Mouse (Mus musculus) hindbrain, embryonic 12.5 days (tissue): ENCODE measurements around the gene Adamts2. TPM values are rescaled to one million over a fixed set of nuclear protein-coding genes. Genes with fewer than 3 reads are reported as not detected.
A peak's percentile ranks its signal among the peaks of the same experiment; 100 is the strongest.

Experiments used
- ATAC-seq: fragments of 200-750 bp; cut with Nextera tagmentation; 2 replicates; pipeline ENCODE4 v1.8.0; 2017; ENCODE audit warnings: moderate TSS enrichment; ENCODE audit not compliant: low FRiP score
- H3K27ac ChIP-seq: fragments of 300-500 bp; sonication (generic); 2 replicates; pipeline ENCODE4 v1.5.1; 2016; ENCODE audit warnings: mild to moderate bottlenecking
- H3K27me3 ChIP-seq: fragments of 300-500 bp; sonication (generic); 2 replicates; pipeline ENCODE4 v1.6.1; 2016; ENCODE audit warnings: mild to moderate bottlenecking
- H3K36me3 ChIP-seq: fragments of 300-500 bp; sonication (generic); 2 replicates; pipeline ENCODE4 v1.6.1; 2016; ENCODE audit warnings: mild to moderate bottlenecking
- H3K4me1 ChIP-seq: fragments of 300-500 bp; sonication (generic); 2 replicates; pipeline ENCODE4 v1.6.1; 2016
- H3K4me2 ChIP-seq: fragments of 300-500 bp; sonication (generic); replicated peaks from 2 replicates; pipeline ENCODE4 v1.6.1; 2016; ENCODE audit warnings: mild to moderate bottlenecking
- H3K4me3 ChIP-seq: fragments of 300-500 bp; sonication (generic); 2 replicates; pipeline ENCODE4 v1.5.1; 2016; ENCODE audit warnings: mild to moderate bottlenecking
- H3K9ac ChIP-seq: fragments of 300-500 bp; sonication (generic); 2 replicates; pipeline ENCODE4 v1.6.1; 2016; ENCODE audit warnings: mild to moderate bottlenecking, moderate library complexity
- H3K9me3 ChIP-seq: fragments of 300-500 bp; sonication (generic); replicated peaks from 2 replicates; pipeline ENCODE4 v1.6.1; 2016; ENCODE audit warnings: mild to moderate bottlenecking
- WGBS: fragments of 180-500 bp; shearing (Covaris S2); methylation state at CpG from one replicate; pipeline ENCODE4 v1.1.7; 2016; 5-methylcytosine and 5-hydroxymethylcytosine counted together
- polyA plus RNA-seq: library from polyadenylated mRNA; unstranded; fragments of >200 nt; fragmentation: Nextera tagmentation; extraction: Ambion mirVana; gene quantifications from 2 replicates; pipeline ENCODE4 v1.2.1, GENCODE M21; 2016

Gene Adamts2
- polyA plus RNA-seq, 1 experiment from 2014 or later = 7.1 TPM

DNA sequence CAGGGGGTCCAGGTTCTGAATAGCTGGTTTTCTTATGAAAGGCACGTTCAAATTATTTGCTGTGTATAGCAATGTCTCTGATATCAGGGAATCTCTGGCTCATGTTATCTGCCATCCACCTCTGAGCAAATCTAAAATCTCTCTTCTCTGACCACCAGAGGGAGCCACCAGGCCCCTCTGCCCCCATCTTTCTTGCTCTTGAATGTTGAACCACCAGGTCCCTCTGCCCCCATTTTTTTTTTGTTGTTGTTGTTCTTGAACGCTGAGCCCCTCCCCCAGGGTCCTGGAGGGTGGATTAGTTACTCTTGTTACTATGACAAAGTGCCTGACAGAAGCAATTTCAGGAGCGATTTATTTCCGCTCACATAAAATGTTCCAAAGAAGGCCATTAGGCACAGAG lies 155.9 kb downstream of the Adamts2 start:
- Histone ChIP-seq H3K4me1 (no peaks in the 10 kb centered on the region), H3K4me2 (no peak overlapping the region), H3K27me3 (no peaks in the 10 kb centered on the region), H3K9me3 (no peaks in the 10 kb centered on the region), H3K36me3 (no peaks in the 10 kb centered on the region), H3K27ac (no peak overlapping the region), H3K9ac (no peak overlapping the region), H3K4me3 (no peak overlapping the region)
- 58% methylated on average over 4 of the region's 4 CpGs for WGBS
- ATAC-seq = no peak

DNA sequence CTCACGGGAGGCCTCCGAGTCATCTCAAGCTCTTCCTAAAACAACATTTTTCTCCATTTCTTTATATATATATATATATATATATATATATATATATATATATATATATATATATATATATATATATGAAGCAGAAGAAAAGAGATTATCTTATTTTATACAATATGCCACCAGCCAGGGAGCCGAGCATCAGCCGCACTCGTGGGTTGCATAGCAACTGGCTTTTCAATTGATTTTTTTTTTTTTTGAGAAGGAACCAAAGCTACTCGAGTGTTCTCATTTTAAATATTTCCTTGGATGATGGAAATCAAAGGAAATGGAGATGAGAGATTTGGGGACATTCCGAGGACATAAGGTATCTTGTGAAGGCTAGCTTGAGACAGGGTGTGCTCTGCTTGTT lies 164.6 kb downstream of the Adamts2 start:
- no peaks in the 10 kb centered on the region for H3K36me3 ChIP-seq
- peaks cover 4% of the 10 kb centered on the region; the same call in 1 of the 2 replicates for H3K4me1 ChIP-seq
- H3K27ac ChIP-seq = no peak overlapping the region
- no peak overlapping the region for H3K4me3 ChIP-seq
- H3K4me2 ChIP-seq = no peak overlapping the region
- 81% methylated on average over 7 of the region's 7 CpGs for WGBS
- H3K9me3 ChIP-seq = no peaks in the 10 kb centered on the region
- H3K9ac ChIP-seq = no peak overlapping the region
- no peaks in the 10 kb centered on the region; the same call in 1 of the 2 replicates for H3K27me3 ChIP-seq
- ATAC-seq = no peak

- Histone ChIP-seq H3K9me3 (no peaks in the 10 kb centered on the region), H3K27me3 (no peaks in the 10 kb centered on the region; the same call in 1 of the 2 replicates), H3K27ac (no peak overlapping the region), H3K36me3 (no peaks in the 10 kb centered on the region), H3K4me1 (peaks cover 4% of the 10 kb centered on the region; the same call in 1 of the 2 replicates), H3K4me3 (no peak overlapping the region), H3K4me2 (no peak overlapping the region), H3K9ac (no peak overlapping the region)
- ATAC-seq = no peak
- 14% methylated on average over 4 of the region's 4 CpGs for WGBS
Measured at GRCm38 (mm10) chr11:50767039-50767438, 165.2 kb downstream of the Adamts2 start.

- Histone ChIP-seq H3K9me3 (no peaks in the 10 kb centered on the region), H3K4me2 (peak overlapping the region; percentile 45), H3K27me3 (no peaks in the 10 kb centered on the region; the same call in 1 of the 2 replicates), H3K27ac (peak overlapping the region; percentile 66), H3K9ac (no peak overlapping the region), H3K4me3 (peak overlapping the region; percentile 22), H3K36me3 (no peaks in the 10 kb centered on the region), H3K4me1 (peaks cover 4% of the 10 kb centered on the region; the same call in 1 of the 2 replicates)
- WGBS = 13% methylated on average over 14 of the region's 14 CpGs
- peak; percentile 90 for ATAC-seq
Measured at GRCm38 (mm10) chr11:50768995-50769749, 167.3 kb downstream of the Adamts2 start.

GRCm38 (mm10) chr11:50771006-50771405 lies 169.1 kb downstream of the Adamts2 start:
- Histone ChIP-seq H3K36me3 (no peaks in the 10 kb centered on the region), H3K4me1 (peaks cover 4% of the 10 kb centered on the region; the same call in 1 of the 2 replicates), H3K27ac (no peak overlapping the region), H3K9me3 (no peaks in the 10 kb centered on the region), H3K4me3 (no peak overlapping the region), H3K9ac (no peak overlapping the region), H3K4me2 (no peak overlapping the region), H3K27me3 (no peaks in the 10 kb centered on the region; the same call in 1 of the 2 replicates)
- ATAC-seq = no peak
- 94% methylated on average over 1 of the region's 1 CpGs for WGBS

DNA sequence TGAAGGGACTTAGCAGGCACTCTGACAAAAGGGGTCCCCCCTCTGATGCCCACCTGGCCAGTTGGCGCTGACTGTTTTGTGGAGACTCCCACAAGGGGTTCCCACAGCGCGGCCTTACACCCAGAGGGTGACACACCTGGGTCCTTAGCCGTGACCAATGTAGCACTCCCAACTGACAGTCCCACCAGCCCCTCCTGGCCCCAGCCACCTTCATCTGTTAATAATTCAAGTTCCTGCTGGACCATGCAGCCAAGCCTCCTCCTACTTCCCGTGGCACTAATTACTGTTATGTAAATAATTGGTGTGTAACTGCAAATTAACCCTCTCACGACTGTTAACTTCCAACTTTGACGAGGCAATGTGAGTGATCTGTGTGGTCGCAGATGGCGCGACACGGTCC lies 195.8 kb downstream of the Adamts2 start:
- 81% methylated on average over 11 of the region's 11 CpGs for WGBS
- no peak for ATAC-seq
- H3K9ac ChIP-seq = no peak overlapping the region

DNA sequence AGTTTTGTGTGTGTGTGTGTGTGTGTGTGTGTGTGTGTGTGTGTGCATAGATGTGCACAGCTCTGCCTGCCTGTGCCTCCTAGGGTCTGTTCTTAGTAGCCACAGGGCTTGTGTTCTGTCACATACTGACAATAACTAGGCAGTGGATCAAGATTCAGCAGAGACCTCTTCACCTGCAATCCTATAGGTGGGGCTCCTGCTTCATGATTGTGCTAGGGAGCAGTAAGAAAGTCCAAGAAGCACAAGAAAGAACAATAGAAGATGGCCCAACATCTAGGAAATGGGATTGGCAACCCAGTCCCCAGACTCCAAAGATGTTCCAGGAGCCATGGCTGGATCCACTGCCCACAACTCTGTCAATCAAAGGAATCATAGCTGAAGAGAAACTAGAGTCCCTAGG lies 197.0 kb downstream of the Adamts2 start:
- Histone ChIP-seq H3K4me1 (no peaks in the 10 kb centered on the region), H3K9me3 (no peaks in the 10 kb centered on the region), H3K27ac (no peak overlapping the region), H3K9ac (no peak overlapping the region), H3K4me2 (no peak overlapping the region), H3K36me3 (no peaks in the 10 kb centered on the region), H3K4me3 (no peak overlapping the region), H3K27me3 (no peaks in the 10 kb centered on the region)
- ATAC-seq = no peak

More for the DNA sequence above, 195.8 kb downstream of the Adamts2 start:
- Histone ChIP-seq H3K27ac (no peak overlapping the region), H3K9me3 (no peaks in the 10 kb centered on the region), H3K4me1 (no peaks in the 10 kb centered on the region), H3K36me3 (no peaks in the 10 kb centered on the region), H3K4me2 (no peak overlapping the region), H3K27me3 (no peaks in the 10 kb centered on the region), H3K4me3 (no peak overlapping the region)

GRCm38 (mm10) chr11:50814233-50814632 lies 212.3 kb downstream of the Adamts2 start:
- no peaks in the 10 kb centered on the region for H3K4me1 ChIP-seq
- H3K4me2 ChIP-seq = no peak overlapping the region
- peaks cover 56% of the 10 kb centered on the region for H3K9me3 ChIP-seq
- no peak overlapping the region for H3K4me3 ChIP-seq
- no peaks in the 10 kb centered on the region for H3K27me3 ChIP-seq
- H3K9ac ChIP-seq = no peak overlapping the region
- H3K27ac ChIP-seq = no peak overlapping the region
- no peak for ATAC-seq
- peaks cover 92% of the 10 kb centered on the region for H3K36me3 ChIP-seq
- WGBS = 96% methylated on average over 4 of the region's 4 CpGs

DNA sequence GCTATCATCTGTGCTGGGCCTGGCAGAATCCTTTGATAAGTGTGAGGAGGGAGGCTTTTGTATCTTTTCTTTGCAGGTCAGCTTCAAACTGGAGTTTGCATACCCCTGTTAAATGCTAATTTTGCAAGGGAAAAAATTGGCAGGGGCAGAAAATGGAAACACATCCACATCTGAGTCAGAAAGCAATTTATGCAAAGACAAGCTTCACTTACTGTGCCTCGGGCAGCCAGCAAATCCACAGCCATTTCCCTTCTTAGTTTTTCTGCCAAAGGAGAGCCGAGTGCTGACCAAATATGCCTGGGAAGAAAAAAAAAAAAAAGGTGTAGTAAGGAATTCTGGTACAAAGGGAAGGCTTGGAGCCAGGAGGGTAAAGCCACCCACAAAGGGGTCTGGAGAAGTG lies 224.3 kb downstream of the Adamts2 start:
- peak overlapping the region; percentile 70 for H3K4me3 ChIP-seq
- 70% methylated on average over 2 of the region's 2 CpGs for WGBS
- no peak for ATAC-seq
- H3K9me3 ChIP-seq = no peaks in the 10 kb centered on the region
- H3K4me1 ChIP-seq = peaks cover 12% of the 10 kb centered on the region
- H3K9ac ChIP-seq = peak overlapping the region; percentile 82
- H3K36me3 ChIP-seq = peaks cover 40% of the 10 kb centered on the region
- H3K27ac ChIP-seq = no peak overlapping the region
- H3K27me3 ChIP-seq = no peaks in the 10 kb centered on the region
- H3K4me2 ChIP-seq = peak overlapping the region; percentile 75

DNA sequence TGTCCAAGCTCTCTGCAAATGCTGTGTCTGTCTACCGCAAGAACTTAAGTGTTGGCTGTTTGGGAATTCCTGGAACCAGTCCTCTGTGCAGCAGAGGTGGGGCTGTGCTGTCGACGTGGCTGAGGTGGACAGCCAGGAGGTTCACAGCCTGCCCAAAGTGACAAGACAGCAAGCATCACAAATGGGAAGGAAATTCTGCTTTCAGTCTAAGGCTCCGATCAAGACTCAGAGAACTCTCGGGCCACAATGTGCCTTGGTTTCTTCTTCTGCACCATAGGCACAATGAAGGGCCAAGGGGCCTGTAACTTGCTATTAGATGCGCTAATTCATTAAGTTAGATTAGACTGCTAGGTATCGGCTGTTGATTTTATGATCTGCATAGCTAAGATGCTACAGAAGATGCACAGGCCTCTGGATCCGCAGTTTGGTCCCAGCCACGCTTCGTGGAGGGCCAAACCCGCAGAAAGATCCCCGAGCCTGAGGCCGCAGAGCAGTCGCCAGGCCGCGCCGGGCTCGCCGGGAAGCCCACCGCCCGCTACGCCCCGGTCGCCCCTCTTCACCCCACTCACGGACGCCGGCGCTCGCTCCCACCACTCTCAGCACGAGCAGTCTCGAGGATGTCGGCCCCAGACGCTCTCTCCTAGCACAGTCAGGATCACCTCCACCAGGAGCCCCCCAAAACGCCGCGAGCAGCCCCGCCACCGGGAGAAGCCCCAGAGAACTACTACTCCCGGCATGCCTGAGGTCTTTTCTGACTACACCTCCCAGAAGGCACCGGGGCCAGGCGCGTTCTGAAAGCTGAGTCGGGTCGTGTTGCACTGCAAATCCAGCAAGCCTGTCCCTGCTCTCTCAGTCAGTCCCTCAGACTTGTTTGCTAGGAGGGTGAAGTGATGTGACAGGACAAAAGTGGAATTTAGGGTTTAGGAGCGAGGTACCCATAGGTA lies 225.4 kb downstream of the Adamts2 start, which contains the start of gene Zfp354c:
Gene Zfp354c, minus strand, starts transcription at position 715 of the 944 bp plus-strand sequence.
- Histone ChIP-seq H3K27me3 (no peaks in the 10 kb centered on the region), H3K9me3 (no peaks in the 10 kb centered on the region), H3K4me1 (peaks cover 12% of the 10 kb centered on the region), H3K4me3 (peak within 1 kb of the TSS; percentile 70), H3K9ac (peak within 1 kb of the TSS; percentile 82), H3K36me3 (peaks cover 31% of the 10 kb centered on the region), H3K4me2 (peak within 1 kb of the TSS; percentile 75), H3K27ac (peak within 1 kb of the TSS; percentile 60)
- peak; percentile 94 for ATAC-seq
- WGBS = 2% methylated on average over 45 of the region's 45 CpGs

- Histone ChIP-seq H3K4me1 (0 out of 2 replicates have a peak, but pooled peaks cover 5% of the 10 kb centered on the region), H3K4me2 (no peak overlapping the region), H3K9me3 (peaks cover 9% of the 10 kb centered on the region; the same call in 1 of the 2 replicates), H3K4me3 (no peak overlapping the region), H3K27ac (no peak overlapping the region), H3K27me3 (no peaks in the 10 kb centered on the region), H3K36me3 (peaks cover 14% of the 10 kb centered on the region), H3K9ac (no peak overlapping the region)
- no peak for ATAC-seq
- 92% methylated on average over 4 of the region's 4 CpGs for WGBS
Measured at GRCm38 (mm10) chr11:50835727-50836126, 233.8 kb downstream of the Adamts2 start.
